Mouse (Mus musculus): ENCODE measurements around the gene Sptlc2.
"Not testable (repeated sequence)": the region's sequence is repeated elsewhere in the genome, so short reads cannot be mapped to it uniquely, and the experiment has no call there.

DNA sequence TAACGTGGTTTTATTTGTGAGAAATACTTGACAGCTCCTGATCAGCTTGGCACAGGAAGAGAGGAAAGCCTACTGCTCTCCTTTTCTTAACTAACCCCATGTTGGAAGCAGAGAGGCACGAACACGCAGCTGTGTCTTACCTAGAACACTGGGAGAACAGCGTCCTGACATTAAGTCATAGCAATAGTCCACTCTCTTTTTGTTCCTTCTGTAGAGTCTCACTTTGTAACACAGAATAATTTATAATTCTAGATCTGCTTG lies 81.6 kb downstream of the Sptlc2 start:
- TF ChIP-seq CTCF, POLR2A (IDR thresholded peaks at IDR 0.05; ENCODE audit: extremely low read depth, insufficient read depth, low read length): not testable (repeated sequence)

Data from cortical plate, adult 2 months (tissue).